Mouse (Mus musculus): ENCODE data around the gene Tmed6. TPM values are rescaled to one million over a fixed set of nuclear protein-coding genes. Genes with fewer than 3 reads are reported as not detected.
"Not testable (repeated sequence)": the region's sequence is repeated elsewhere in the genome, so short reads cannot be mapped to it uniquely, and the experiment has no call there.

Tmed6 gene
- total RNA-seq (2021), result not detected
- long read RNA-seq, experiment 1, partial matches to known transcripts, result 0 of 1 reads
- long read RNA-seq, experiment 1, other reads (novel, unspliced or antisense), result 1 of 1 reads
- long read RNA-seq, experiment 2, result 0 reads

DNA sequence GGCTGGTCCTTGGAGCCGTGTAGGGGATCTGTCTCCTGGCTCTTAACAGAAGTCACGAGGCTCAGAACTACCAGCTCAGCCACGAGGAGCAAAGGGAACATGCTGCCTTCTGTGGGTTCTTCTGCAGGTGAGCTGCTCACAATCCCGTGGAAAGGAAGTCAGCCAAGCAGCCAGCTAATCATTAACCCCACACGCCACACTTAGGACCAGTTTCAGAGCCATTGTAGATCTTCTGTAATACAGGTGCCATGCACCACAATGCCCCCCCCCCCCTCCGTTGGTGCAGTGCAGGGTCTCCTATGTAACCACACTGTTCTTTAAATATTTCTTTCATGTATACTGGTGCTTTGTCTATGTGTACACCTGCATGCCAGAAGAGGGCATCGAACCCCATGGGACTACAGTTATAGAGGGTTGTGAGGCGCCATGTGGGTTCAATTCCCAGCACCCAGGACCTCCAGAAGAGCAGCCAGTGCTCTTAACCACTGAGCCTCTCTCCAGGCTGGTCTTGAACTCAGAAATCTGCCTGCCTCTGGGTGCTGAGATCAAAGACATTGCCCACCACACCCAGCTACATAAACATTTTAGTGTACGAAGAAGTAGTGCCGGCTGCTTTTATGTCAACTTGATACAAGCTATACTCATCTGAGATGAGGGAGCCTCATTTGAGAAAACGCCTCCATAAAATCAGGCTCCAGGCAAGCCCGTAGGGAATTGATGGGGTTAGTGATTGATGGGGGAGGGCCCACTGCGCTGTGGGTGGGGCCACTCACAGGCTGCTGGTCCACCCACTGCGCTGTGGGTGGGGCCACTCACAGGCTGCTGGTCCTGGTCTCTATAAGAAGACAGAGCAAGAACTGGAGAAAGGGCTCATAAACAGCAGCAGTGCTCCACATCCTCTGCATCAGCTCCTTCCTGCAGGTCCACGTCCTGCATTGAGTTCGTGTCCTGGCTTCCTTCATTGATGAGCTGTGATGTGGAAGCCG is at the start of gene Tmed6:
Gene Tmed6 (minus strand): TSS at position 134 of the 986 bp plus-strand sequence.
- DNase-seq (ENCODE audit: low spot score in 2 of 2), result no peak

DNA sequence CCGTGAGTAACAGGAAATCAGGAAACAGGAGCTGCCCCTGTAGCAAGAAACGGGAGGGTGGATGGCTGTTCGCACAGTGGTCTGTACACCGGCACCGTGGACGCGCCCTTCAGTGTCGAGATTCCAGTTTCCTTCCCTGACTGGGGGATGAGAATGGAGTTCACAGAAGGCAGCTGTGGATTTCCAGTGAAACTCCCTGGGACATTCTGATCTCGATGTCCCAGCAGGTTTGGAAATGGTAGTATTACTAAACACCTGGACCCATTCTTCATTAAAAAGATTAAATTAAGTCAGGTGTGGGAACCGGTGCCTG is 49.5 kb upstream of the Tmed6 start:
- DNase-seq (ENCODE audit: low spot score in 2 of 2), result no peak

DNA sequence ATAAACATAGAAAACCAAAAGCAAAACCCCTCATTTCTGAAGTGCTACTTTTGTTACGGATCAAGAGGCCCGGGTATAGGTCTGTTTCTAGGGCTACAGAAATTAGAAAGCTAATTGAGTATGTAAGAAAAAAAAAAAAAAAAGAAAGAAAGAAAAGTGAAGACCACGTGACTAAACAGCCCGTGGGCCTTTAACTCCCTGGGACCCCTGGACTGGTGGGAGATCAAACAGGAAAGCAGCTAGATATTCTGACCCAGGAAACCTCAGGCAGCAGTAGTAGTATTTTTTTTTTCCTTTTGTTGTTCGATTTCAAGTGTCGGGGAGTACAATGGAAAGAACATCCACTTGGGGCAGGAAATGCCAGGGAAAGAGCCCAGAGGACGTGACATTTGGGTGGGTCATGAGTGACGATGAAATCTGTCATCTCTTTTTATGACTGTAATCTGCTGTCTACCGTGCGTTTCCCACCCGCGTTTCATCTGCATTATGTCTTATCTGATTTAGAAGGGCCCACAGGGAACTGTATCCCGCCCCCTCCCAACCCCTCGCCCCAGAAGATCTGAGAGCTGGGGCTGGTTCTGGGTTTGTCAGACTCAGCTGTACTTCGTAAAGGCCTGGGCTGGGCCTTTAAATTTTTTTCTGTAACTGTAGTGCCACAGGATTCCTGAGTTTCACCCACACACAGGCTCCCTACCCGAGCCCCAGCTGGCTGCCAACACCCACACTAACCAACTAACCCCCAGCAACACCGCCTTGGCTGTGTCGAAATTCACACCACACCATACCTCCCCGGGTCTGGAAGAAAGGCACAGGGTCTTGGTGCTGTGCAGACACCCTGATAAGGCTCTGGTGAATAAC is 48.9 kb upstream of the Tmed6 start:
- peak; percentile 34 to 56 for DNase-seq (ENCODE audit: low spot score in 2 of 2)

DNA sequence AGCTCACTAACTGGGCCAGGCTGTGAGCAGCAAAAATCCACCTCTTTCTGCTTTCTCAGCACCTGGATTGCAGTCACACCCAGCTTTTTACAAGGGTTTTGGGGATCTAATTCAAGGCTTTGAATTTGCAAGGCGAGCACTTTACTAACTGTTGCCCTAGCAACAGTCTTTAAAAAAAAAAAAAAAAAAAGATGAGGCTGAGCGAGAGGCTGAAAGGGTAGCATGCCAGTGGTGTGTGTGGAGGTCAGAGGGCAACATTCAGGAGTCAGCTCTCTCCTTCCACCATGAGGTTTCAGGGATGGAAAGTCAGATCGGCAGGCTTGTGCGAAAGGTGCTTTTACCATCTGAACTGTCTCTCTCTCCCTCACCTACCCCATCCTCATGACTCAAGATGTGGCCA is 47.8 kb upstream of the Tmed6 start:
- no peak for DNase-seq (ENCODE audit: low spot score in 2 of 2)

DNA sequence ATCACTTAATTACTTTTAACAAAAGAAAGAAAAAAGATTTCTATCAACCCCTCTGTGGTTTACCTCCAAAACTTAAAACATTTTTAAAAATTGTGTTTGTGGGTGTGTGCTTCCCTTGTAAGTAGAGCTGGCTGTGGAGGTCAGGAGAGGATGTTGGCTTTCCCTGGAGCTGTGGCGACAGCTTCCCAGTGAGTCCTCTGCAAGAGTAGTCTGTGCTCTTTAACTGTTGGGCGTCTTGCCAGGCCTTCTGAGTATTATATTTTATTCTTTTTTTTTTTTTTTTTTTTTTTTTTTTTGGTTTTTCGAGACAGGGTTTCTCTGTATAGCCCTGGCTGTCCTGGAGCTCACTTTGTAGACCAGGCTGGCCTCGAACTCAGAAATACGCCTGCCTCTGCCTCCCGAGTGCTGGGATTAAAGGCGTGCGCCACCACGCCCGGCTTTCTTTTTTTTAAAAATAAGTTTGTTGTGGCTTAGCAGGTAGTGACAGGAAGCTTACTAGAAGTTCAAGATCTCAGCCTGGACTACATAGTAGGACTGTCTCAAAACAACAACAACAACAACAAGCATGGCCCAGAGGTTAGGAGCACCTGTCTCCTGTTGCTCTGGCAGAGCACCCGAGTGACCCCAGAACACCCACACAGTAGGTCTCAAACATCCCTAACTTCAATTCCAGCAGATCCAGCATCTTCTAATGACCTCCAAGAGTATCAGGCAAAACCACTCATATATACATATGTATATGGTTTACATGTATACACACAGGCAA is 46.1 kb upstream of the Tmed6 start:
- DNase-seq (ENCODE audit: low spot score in 2 of 2), result no peak

DNA sequence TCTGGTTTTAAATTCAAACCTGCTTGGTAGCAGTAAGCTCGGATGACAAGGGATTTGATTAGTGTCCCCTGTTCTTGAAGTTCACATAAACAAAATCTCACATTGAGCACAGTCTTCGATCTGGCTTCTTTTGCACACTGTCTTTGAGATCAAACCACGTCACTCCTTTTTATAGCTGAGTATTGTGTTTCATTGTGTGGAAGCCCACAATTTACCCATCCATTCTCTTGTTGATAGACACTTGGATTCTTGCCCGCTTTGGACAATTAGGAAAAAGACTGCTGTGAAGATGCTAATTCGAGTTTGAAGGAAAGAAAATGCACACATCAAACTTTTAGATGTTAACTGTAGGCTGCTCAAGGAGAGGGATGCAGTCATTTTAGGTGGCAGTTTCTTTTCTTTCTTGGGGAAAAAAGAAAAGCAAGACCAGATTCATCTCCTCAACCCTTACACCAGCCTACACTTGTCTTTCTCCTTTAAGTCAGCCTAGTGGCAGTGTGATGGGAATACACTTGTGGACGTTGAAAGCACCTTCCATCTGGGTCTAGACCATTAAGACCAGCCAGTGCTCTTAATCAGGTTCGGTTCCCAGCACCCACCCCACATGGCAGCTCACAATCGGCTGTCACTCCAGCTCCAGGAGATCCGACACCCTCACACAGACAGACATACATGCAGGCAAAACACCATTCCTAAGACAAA is 45.3 kb upstream of the Tmed6 start:
- DNase-seq (ENCODE audit: low spot score in 2 of 2), result no peak

DNA sequence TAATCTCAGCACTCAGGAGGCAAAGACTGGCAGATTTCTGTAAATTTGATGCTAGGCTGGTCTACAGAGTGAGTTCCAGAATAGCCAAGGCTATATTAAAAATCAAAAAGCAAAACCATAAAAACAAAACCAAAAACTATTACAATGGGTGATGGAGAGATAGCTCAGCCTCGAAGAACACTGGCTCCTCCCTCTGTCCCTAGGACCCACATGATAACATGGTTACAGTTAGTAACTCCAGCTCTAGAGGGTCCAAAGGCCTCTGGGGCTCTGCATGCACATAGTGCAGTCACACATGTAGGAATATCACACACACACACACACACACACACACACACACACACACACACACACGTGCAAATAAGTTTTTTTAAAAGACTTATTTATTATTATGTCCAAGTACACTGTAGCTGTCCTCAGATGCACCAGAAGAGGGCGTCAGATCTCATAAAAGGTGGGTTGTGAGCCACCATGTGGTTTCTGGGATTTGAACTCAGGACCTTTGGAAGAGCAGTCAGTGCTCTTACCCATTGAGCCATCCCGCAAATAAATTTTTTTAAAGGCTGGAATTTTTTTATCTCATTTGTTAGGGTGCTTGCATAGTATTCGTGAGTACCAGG is 44.5 kb upstream of the Tmed6 start:
- DNase-seq (ENCODE audit: low spot score in 2 of 2), result no peak

DNA sequence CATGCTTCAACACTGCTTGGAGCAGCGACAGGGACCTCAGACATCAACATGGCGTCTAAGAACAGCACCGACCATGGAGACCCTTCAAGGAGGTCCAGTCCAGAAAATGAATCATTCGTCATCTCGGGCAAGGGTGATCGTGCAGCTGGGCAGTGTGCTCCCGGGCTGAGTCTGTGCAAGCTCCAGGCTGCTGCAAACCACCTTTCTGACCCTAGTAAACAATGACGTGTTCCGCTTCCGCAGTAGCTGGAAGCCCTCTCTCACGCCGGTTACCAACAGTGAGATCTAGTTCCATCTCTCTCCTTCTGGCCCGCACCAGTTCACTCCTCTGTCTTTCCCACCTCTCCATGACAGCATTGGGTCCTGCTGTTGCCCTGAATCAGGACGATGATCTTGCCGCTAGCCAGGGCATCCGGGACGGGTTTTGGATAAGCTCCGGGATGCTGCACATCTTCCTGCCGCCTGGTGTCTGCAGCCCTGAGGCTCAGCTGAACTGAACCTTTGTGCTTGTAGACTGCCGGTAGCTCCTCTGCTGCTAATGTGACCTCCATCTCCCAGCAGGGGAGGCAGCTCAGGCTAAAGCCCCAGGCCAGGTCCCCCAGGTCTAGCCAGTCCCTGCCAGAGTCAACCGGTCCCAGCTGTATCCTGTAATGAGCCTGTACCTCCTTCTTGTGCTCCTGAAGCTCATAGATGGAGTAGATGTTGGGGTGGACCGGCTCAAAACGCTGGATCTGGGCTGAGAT is 43.7 kb upstream of the Tmed6 start:
- DNase-seq (ENCODE audit: low spot score in 2 of 2), result no peak

DNA sequence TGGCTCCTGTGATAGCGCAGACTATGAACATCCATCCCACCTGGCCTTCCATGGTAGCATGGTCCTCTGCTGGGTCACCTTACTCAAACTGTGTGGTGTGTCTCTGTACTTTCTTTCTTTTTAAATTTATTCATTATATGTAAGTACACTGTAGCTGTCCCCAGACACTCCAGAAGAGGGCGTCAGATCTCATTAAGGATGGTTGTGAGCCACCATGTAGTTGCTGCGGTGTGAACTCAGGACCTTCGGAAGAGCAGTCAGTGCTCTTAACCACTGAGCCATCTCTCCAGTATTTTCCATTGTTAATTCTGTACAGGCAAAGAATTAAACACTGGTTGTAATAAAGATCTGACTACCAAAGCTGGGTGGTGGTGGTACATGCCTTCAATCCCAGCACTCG is 42.6 kb upstream of the Tmed6 start:
- not testable (repeated sequence) for DNase-seq (ENCODE audit: low spot score in 2 of 2)

DNA sequence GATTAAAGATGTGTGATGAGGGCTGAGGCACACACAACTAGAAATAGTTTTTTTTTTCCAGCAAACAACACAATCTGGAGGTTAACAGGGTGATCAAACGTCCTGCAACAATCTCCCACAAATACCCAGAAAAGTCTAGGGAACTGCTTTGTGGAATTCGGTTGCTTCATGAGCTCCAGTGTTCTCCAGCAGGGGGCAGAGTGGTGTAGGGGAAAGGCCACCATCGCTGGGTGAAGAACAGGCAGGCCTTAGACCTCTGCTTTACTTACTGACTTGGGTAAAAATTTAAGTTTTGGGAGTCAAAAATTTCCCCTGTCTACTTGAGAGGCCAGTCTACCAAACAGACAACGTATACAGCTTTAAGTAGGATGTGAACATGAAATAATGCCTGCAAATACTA is 39.1 kb upstream of the Tmed6 start:
- DNase-seq (ENCODE audit: low spot score in 2 of 2), result peak; percentile 82 to 91

DNA sequence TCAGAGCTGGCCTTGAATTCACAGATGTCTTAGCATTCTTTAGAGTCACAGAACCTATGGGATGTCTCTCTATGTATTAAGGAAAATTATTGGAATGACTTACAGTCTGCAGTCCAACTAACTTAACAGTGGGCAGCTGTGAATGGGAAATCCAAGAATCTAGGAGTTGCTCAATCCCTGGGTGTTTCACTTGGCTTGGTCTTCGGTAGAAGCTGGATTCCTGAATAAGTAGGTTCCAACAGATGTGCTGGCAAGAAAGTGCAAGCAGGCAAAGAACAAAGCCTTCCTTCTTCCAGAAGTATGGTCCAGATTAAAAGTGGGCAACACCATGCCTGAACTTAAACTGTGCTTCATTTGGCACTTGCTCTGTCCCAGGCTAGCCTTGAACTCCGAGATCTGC is 35.2 kb upstream of the Tmed6 start:
- no peak for DNase-seq (ENCODE audit: low spot score in 2 of 2)

DNA sequence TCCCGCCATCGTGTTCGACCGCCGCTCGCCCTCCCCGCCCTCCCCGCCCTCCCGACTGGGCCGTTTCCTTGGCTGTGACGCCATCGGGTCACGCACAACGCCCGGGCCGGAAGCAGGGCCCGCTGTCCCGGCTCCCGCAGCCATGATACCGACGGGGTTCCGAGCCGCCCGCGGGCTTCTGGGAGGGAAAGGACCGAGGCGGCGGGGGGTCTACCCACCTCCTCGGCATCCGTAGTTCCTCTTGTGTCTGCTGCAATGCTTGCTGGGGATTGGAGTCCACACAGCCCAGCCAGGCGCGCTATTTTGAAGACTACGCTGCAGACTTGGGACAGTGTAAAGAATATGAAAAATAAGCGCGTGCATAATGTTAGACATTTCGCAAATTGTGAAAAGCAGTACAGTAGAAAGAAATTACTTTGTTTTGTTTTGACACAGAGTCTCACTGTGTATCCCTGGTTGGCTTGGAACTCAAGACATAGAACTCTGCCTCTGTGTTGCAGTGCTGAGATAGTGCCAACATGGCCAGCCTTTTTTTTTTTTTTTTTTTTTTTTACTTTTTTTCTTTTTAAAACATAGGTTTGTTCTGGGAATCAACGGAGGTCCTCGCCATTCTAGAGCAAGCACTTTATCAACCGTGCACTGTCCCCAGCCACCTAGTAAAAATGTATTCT is 31.1 kb upstream of the Tmed6 start, which contains the start of gene Terf2:
Gene Terf2 (minus strand): TSS at position 182 of the 671 bp plus-strand sequence.
- DNase-seq (ENCODE audit: low spot score in 2 of 2), result peak; percentile 91 to 96

DNA sequence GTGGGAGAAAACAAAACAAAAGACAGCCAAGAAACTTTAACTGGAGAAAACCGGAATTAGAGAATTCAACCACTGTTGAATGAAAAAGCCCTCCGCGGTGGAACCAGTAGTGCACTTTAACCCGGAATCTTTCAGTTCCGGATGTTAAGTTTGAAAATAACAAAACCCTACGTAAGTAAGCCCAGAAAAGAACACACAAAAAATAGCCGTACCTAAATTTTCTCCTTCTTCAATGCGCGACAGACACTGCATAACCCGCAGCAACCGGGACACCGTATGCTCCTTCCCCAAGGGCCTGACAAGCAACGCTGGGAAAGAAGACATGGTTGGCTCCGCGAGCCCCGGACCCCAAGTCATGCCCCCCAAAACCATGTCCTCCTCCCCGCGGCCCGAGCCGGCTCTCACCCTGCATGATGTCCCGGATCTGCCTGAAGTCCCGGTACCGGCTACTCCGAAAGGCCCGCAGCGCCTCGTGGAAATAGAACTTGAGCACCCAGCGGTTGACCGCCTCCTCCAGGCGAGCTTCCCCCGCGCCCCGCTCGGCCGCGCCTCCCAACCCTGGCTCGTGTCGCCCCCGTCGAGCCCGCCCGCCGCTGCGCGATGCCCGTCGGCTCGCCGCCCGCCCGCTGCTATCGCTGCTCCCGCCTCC is 30.4 kb upstream of the Tmed6 start:
- DNase-seq (ENCODE audit: low spot score in 2 of 2), result no peak

DNA sequence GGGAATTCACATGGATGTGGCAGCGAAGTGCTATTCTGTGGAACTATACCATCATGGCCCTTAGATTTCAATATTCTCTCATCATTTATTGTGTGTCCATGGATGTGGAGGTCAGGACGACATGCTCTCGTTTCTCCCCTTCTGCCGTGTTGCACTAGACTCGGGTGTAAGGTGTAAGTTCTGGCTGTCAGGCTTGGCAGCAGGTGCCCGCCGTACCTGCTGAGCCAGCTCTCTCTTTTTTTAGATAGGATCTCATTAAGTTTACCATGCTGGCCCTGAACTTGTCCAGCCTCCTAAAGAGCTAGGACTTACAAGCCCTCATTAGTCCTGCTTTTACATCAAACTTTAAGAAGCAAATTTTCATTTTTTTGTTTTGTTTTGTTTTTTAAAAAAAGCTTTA is 25.1 kb upstream of the Tmed6 start:
- DNase-seq (ENCODE audit: low spot score in 2 of 2), result no peak

DNA sequence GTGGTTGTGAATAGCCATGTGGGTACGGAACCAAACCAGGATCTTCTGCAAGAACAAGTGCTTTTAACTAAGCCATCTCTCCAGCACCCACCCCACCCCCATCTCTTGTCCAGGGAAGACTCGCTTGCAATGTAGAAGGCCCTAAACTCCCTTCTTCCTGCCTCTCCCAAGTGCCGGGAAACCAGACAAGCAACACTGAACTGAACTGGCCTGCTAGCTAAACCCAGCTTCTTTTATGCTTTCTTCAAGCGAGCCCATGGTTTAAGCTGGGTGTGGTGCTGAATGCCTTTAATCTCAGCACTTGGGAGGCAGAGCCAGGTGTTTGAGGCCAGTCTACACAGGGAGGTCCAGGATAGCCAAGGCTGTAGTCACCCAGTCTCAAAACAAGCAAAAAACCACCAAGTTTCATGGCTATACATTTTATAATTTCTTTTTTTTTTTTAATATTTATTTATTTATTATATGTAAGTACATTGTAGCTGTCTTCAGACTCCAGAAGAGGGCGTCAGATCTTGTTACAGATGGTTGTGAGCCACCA is 23.2 kb upstream of the Tmed6 start:
- DNase-seq (ENCODE audit: low spot score in 2 of 2), result no peak

DNA sequence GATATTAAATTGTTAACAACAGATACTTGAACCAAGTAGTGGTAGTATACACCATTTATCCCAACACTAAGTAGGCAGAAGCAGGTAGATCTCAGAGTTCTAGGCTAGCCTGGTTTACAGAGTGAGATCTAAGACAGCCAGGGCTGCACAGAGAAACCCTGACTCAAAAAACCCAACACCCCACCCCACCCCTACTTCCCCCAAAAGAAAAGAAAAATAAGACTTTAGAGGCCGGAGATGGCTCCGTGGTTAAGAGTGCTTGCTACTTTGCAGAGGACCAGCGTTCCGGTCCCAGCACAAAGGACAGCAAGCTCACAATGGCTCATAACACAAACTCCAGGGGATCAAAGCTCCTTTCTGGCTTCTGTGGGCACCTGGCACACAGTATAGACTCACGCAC is 20.6 kb upstream of the Tmed6 start:
- DNase-seq (ENCODE audit: low spot score in 2 of 2), result no peak

DNA sequence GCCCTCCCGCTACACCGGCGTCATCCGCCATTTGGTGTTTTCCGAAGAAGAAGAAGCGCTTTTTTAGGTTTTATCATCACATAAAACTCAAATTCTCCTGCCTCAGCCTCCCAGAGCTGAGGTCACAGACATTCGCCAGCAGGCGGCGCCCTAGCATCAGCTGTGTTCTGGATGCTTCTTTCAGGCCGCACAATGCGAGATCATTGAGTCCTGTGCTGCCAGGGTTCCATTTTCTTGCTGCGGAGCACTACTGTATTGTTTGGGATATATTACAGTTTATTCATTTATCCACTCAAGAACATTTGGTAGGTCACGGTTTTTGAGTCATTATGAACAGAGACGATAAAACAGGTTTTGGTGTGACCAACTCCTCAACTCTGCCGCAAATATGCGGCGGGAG is 19.9 kb upstream of the Tmed6 start:
- DNase-seq (ENCODE audit: low spot score in 2 of 2), result no peak

Measured in left cerebral cortex, adult 18-20 months (tissue).